Mouse (Mus musculus): Measurements from ENCODE around the gene Dnaic1. TPM values are rescaled to one million over a fixed set of nuclear protein-coding genes. Genes with fewer than 3 reads are reported as not detected.
A peak's percentile ranks its signal among the peaks of the same experiment; 100 is the strongest.

The Dnaic1 gene
- total RNA-seq, 1 experiment, result 1.7 TPM

GRCm38 (mm10) chr4:41575914-41576313 lies 6.3 kb downstream of the Dnaic1 start:
- in situ Hi-C loops (cut with MboI; ENCODE audit: low sequenced_read_pairs in 2 of 2, unreplicated experiment in 2 of 2), result no loop called here
- no peak overlapping the region for H3K27ac ChIP-seq (ENCODE audit: insufficient read depth, low read depth, low read length, poor library complexity, severe bottlenecking)
- DNase-seq (ENCODE audit: low read depth, low spot score), result no peak
- TF ChIP-seq ZNF384 (IDR thresholded peaks at IDR 0.05; ENCODE audit: low read depth, low read length) (no peak), CHD2 (IDR thresholded peaks at IDR 0.05; ENCODE audit: low read depth, low read length) (no peak), MAFK (IDR thresholded peaks at IDR 0.05; ENCODE audit: insufficient read depth, low read depth, low read length) (no peak), HCFC1 (IDR thresholded peaks at IDR 0.05; ENCODE audit: borderline replicate concordance, insufficient read depth, low read length) (no peak), ZC3H11A (IDR thresholded peaks at IDR 0.05; ENCODE audit: borderline replicate concordance, low read depth, low read length) (no peak)
- no peak overlapping the region for H3K4me3 ChIP-seq (ENCODE audit: insufficient read depth in 1 of 2, low read depth in 1 of 2, low read length in 2 of 2, poor library complexity in 1 of 2, severe bottlenecking in 1 of 2)
- no peaks in the 10 kb centered on the region for H3K9me3 ChIP-seq (ENCODE audit: control insufficient read depth, insufficient read depth, low read depth, low read length)
- no peaks in the 10 kb centered on the region for H3K4me1 ChIP-seq (ENCODE audit: control insufficient read depth in 2 of 2, insufficient read depth in 2 of 2, low read length in 2 of 2, poor library complexity in 1 of 2)
- no peaks in the 10 kb centered on the region for H3K36me3 ChIP-seq (ENCODE audit: control insufficient read depth, insufficient read depth, low read length, poor library complexity, severe bottlenecking)
- no peak overlapping the region for H3K9ac ChIP-seq (ENCODE audit: insufficient read depth, low read depth, low read length, poor library complexity, severe bottlenecking)

GRCm38 (mm10) chr4:41583353-41583752 lies 13.8 kb downstream of the Dnaic1 start:
- in situ Hi-C loops (cut with MboI; ENCODE audit: low sequenced_read_pairs in 2 of 2, unreplicated experiment in 2 of 2), result no loop called here
- Histone ChIP-seq H3K9ac (ENCODE audit: insufficient read depth, low read depth, low read length, poor library complexity, severe bottlenecking) (no peak overlapping the region), H3K36me3 (ENCODE audit: control insufficient read depth, insufficient read depth, low read length, poor library complexity, severe bottlenecking) (no peaks in the 10 kb centered on the region), H3K9me3 (ENCODE audit: control insufficient read depth, insufficient read depth, low read depth, low read length) (no peaks in the 10 kb centered on the region), H3K4me1 (ENCODE audit: control insufficient read depth in 2 of 2, insufficient read depth in 2 of 2, low read length in 2 of 2, poor library complexity in 1 of 2) (no peaks in the 10 kb centered on the region), H3K4me3 (ENCODE audit: insufficient read depth in 1 of 2, low read depth in 1 of 2, low read length in 2 of 2, poor library complexity in 1 of 2, severe bottlenecking in 1 of 2) (no peak overlapping the region), H3K27ac (ENCODE audit: insufficient read depth, low read depth, low read length, poor library complexity, severe bottlenecking) (no peak overlapping the region)
- no peak for DNase-seq (ENCODE audit: low read depth, low spot score)
- TF ChIP-seq ZNF384 (IDR thresholded peaks at IDR 0.05; ENCODE audit: low read depth, low read length), result no peak

GRCm38 (mm10) chr4:41602818-41603217 lies 33.2 kb downstream of the Dnaic1 start:
- no peak for DNase-seq (ENCODE audit: low read depth, low spot score)
- no peaks in the 10 kb centered on the region for H3K4me1 ChIP-seq (ENCODE audit: control insufficient read depth in 2 of 2, insufficient read depth in 2 of 2, low read length in 2 of 2, poor library complexity in 1 of 2)
- H3K9me3 ChIP-seq (ENCODE audit: control insufficient read depth, insufficient read depth, low read depth, low read length), result no peaks in the 10 kb centered on the region
- no peak overlapping the region for H3K9ac ChIP-seq (ENCODE audit: insufficient read depth, low read depth, low read length, poor library complexity, severe bottlenecking)
- TF ChIP-seq MAFK (IDR thresholded peaks at IDR 0.05; ENCODE audit: insufficient read depth, low read depth, low read length), result no peak
- H3K4me3 ChIP-seq (ENCODE audit: insufficient read depth in 1 of 2, low read depth in 1 of 2, low read length in 2 of 2, poor library complexity in 1 of 2, severe bottlenecking in 1 of 2), result no peak overlapping the region
- H3K36me3 ChIP-seq (ENCODE audit: control insufficient read depth, insufficient read depth, low read length, poor library complexity, severe bottlenecking), result no peaks in the 10 kb centered on the region
- in situ Hi-C loops (cut with MboI; ENCODE audit: low sequenced_read_pairs in 2 of 2, unreplicated experiment in 2 of 2), result no loop called here
- H3K27ac ChIP-seq (ENCODE audit: insufficient read depth, low read depth, low read length, poor library complexity, severe bottlenecking), result no peak overlapping the region

- in situ Hi-C loops (cut with MboI; ENCODE audit: low sequenced_read_pairs in 2 of 2, unreplicated experiment in 2 of 2), result no loop called here
- H3K9ac ChIP-seq (ENCODE audit: insufficient read depth, low read depth, low read length, poor library complexity, severe bottlenecking), result no peak overlapping the region
- no peak for DNase-seq (ENCODE audit: low read depth, low spot score)
- no peaks in the 10 kb centered on the region for H3K4me1 ChIP-seq (ENCODE audit: control insufficient read depth in 2 of 2, insufficient read depth in 2 of 2, low read length in 2 of 2, poor library complexity in 1 of 2)
- H3K4me3 ChIP-seq (ENCODE audit: insufficient read depth in 1 of 2, low read depth in 1 of 2, low read length in 2 of 2, poor library complexity in 1 of 2, severe bottlenecking in 1 of 2), result no peak overlapping the region
- H3K36me3 ChIP-seq (ENCODE audit: control insufficient read depth, insufficient read depth, low read length, poor library complexity, severe bottlenecking), result no peaks in the 10 kb centered on the region
- H3K27ac ChIP-seq (ENCODE audit: insufficient read depth, low read depth, low read length, poor library complexity, severe bottlenecking), result no peak overlapping the region
- H3K9me3 ChIP-seq (ENCODE audit: control insufficient read depth, insufficient read depth, low read depth, low read length), result no peaks in the 10 kb centered on the region
- no peak for TF ChIP-seq CHD2 (IDR thresholded peaks at IDR 0.05; ENCODE audit: low read depth, low read length)
These were observed 35.2 kb downstream of the Dnaic1 start for GRCm38 (mm10) chr4:41604476-41605396.

GRCm38 (mm10) chr4:41606784-41607183 lies 37.2 kb downstream of the Dnaic1 start:
- Histone ChIP-seq H3K36me3 (ENCODE audit: control insufficient read depth, insufficient read depth, low read length, poor library complexity, severe bottlenecking) (no peaks in the 10 kb centered on the region), H3K9me3 (ENCODE audit: control insufficient read depth, insufficient read depth, low read depth, low read length) (no peaks in the 10 kb centered on the region), H3K4me3 (ENCODE audit: insufficient read depth in 1 of 2, low read depth in 1 of 2, low read length in 2 of 2, poor library complexity in 1 of 2, severe bottlenecking in 1 of 2) (no peak overlapping the region), H3K27ac (ENCODE audit: insufficient read depth, low read depth, low read length, poor library complexity, severe bottlenecking) (no peak overlapping the region), H3K4me1 (ENCODE audit: control insufficient read depth in 2 of 2, insufficient read depth in 2 of 2, low read length in 2 of 2, poor library complexity in 1 of 2) (no peaks in the 10 kb centered on the region), H3K9ac (ENCODE audit: insufficient read depth, low read depth, low read length, poor library complexity, severe bottlenecking) (no peak overlapping the region)
- peak; percentile 63 for DNase-seq (ENCODE audit: low read depth, low spot score)
- TF ChIP-seq ZNF384 (IDR thresholded peaks at IDR 0.05; ENCODE audit: low read depth, low read length), result no peak
- in situ Hi-C loops (cut with MboI; ENCODE audit: low sequenced_read_pairs in 2 of 2, unreplicated experiment in 2 of 2), result no loop called here
